Comparison of ENCODE assay signal across 11 mouse cellular contexts in the genomic region with DNA sequence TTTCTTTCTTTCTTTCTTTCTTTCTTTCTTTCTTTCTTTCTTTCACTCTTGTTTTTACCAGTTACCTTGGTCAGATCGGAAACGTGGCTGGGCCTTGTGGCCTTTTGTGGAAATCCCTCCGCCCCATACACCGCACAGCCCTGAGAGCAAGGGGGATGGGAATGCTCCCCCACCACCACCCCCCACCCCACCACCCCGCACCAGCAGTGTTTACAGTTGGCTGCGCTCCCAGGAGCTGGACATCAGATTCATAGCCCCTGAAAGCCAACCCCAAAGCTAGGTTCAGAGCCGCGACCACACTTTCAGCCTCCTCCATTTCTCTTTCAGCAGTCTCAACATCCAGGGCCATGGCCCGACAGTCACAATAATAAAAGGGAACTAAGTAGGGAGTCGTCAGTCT.
"Had no signal": no experiment of that assay in that cellular context is flagged by ENCODE, and none has a peak within 500 bp of the region (broad histone marks: within the 10 kb centered on the region; RNA-seq: fewer than 3 reads in every experiment).

No protein-coding gene starts in this region.

- H3K36me3 ChIP-seq: limb, embryonic 15.5 days; liver, embryonic 12.5 days; midbrain, embryonic 13.5 days; neural tube, embryonic 15.5 days had no signal

- H3K4me1 ChIP-seq: limb, embryonic 15.5 days; midbrain, embryonic 13.5 days; neural tube, embryonic 15.5 days had no signal

- H3K4me2 ChIP-seq: limb, embryonic 15.5 days; liver, embryonic 12.5 days; midbrain, embryonic 13.5 days; neural tube, embryonic 15.5 days had no signal

- DNase-seq: kidney, adult 11 months; kidney, postnatal 14 days; right cerebral cortex, adult 18-20 months; right cerebral cortex, postnatal 25 days; thymus, adult 18-20 months; thymus, postnatal 14 days had no signal

- H3K4me3 ChIP-seq: limb, embryonic 15.5 days; liver, embryonic 12.5 days; midbrain, embryonic 13.5 days; myocyte; neural tube, embryonic 15.5 days had no signal

- ATAC-seq: liver, embryonic 12.5 days; midbrain, embryonic 13.5 days had no signal

- H3K9me3 ChIP-seq: limb, embryonic 15.5 days; liver, embryonic 12.5 days; midbrain, embryonic 13.5 days; neural tube, embryonic 15.5 days had no signal

- H3K27me3 ChIP-seq: limb, embryonic 15.5 days; liver, embryonic 12.5 days; midbrain, embryonic 13.5 days; neural tube, embryonic 15.5 days had no signal

- H3K27ac ChIP-seq: limb, embryonic 15.5 days; liver, embryonic 12.5 days; midbrain, embryonic 13.5 days; neural tube, embryonic 15.5 days had no signal

- H3K9ac ChIP-seq: limb, embryonic 15.5 days; liver, embryonic 12.5 days; midbrain, embryonic 13.5 days; neural tube, embryonic 15.5 days had no signal
